Mouse (Mus musculus) myocyte (in vitro differentiated cells): ENCODE measurements around the gene Tnfrsf23.

Source experiments
- CEBPB ChIP-seq: IDR thresholded peaks from 2 replicates; pipeline ENCODE4 v1.6.1; 2011; ENCODE audit warnings: mild to moderate bottlenecking, moderate library complexity; ENCODE audit not compliant: poor library complexity, insufficient read depth, severe bottlenecking
- MAX ChIP-seq: IDR thresholded peaks from one replicate; pipeline ENCODE4 v1.6.1; 2011; ENCODE audit warnings: low read depth, mild to moderate bottlenecking, control low read depth
- MYOG ChIP-seq, 3 experiments: IDR thresholded peaks; one replicate each; pipeline ENCODE4 v1.6.1; 2011; ENCODE audit warnings: control low read depth in 2 of 3, low read depth in 2 of 3, mild to moderate bottlenecking in 2 of 3; ENCODE audit not compliant: insufficient read length in 2 of 3, control insufficient read depth in 1 of 3, insufficient read depth in 1 of 3
- POLR2A ChIP-seq: IDR thresholded peaks from one replicate; pipeline ENCODE4 v1.6.1; 2011; ENCODE audit warnings: low read depth, mild to moderate bottlenecking, control low read depth, moderate library complexity; ENCODE audit not compliant: insufficient read length
- POLR2AphosphoS2 ChIP-seq: IDR thresholded peaks from one replicate; pipeline ENCODE4 v1.6.1; 2011; ENCODE audit warnings: low read depth, control low read depth; ENCODE audit not compliant: insufficient read length
- TCF12 ChIP-seq: IDR thresholded peaks from one replicate; pipeline ENCODE4 v1.6.1; 2011; ENCODE audit warnings: mild to moderate bottlenecking, control low read depth; ENCODE audit not compliant: poor library complexity, insufficient read depth, severe bottlenecking
- USF1 ChIP-seq: IDR thresholded peaks from one replicate; pipeline ENCODE4 v1.6.1; 2011; ENCODE audit warnings: low read depth, mild to moderate bottlenecking, control low read depth, moderate library complexity

DNA sequence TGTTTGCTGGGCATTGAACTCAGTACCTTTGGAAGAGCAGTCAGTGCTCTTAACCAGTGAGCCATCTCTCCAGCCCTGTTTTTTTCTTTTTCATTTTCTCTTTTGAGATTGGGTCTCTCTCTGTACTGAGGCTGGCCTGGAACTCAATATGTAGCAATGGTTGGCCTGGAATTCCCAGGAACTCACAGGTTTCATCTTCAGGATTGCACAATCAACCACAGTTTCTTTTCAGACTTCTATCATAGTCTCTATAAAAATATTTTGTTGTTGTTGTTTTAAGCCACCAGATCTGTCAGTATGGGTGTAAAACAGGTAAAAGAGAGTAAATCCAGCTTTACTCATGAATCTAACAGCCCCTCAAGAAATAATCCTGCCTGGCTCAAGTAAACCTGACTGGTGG lies 24.9 kb downstream of the Tnfrsf23 start:
- TF ChIP-seq POLR2A (no peak), CEBPB (peak; percentile 74; the same call in 1 of the 2 replicates), USF1 (no peak), MAX (no peak), TCF12 (no peak), POLR2AphosphoS2 (no peak), MYOG (IDR thresholded peaks at IDR 0.05; ENCODE audit: control insufficient read depth in 1 of 3, insufficient read depth in 1 of 3, insufficient read length in 2 of 3, low read depth in 2 of 3) (no peak)
